ENCODE assay signal across 24 mouse cellular contexts in genomic region chr5:121780180-121780579, GRCm38 (mm10).
"Had no signal": no experiment of that assay in that cellular context is flagged by ENCODE, and none has a peak within 500 bp of the region (broad histone marks: within the 10 kb centered on the region; RNA-seq: fewer than 3 reads in every experiment).

No protein-coding gene starts in this region.

- H3K4me3 ChIP-seq: heart, embryonic 10.5 days; heart, embryonic 12.5 days; hindbrain, embryonic 10.5 days; hindbrain, embryonic 12.5 days; intestine, embryonic 15.5 days; kidney, embryonic 15.5 days; limb, embryonic 13.5 days; limb, embryonic 15.5 days had no signal

- H3K27me3 ChIP-seq: heart, embryonic 12.5 days; hindbrain, embryonic 12.5 days; intestine, embryonic 15.5 days; kidney, embryonic 15.5 days; limb, embryonic 13.5 days; limb, embryonic 15.5 days had no signal

- H3K9me3 ChIP-seq: heart, embryonic 10.5 days; heart, embryonic 12.5 days; hindbrain, embryonic 10.5 days; hindbrain, embryonic 12.5 days; intestine, embryonic 15.5 days; kidney, embryonic 15.5 days; limb, embryonic 13.5 days; limb, embryonic 15.5 days had no signal

- ATAC-seq: forebrain, postnatal 0 days; hindbrain, embryonic 16.5 days; inflammation-experienced regulatory T-cells, adult 6 months; intestine, embryonic 15.5 days had no signal

- DNase-seq: forebrain, postnatal 0 days; gastrocnemius, postnatal 14 days; heart, adult 18-20 months; heart, postnatal 10 days; heart, postnatal 4 days; kidney, adult 2 months; kidney, adult 9 months; kidney, postnatal 14 days; kidney, postnatal 36 days; layer of hippocampus, adult 9-11 months; layer of hippocampus, postnatal 36 days; left cerebral cortex, postnatal 4 days had no signal

- H3K4me1 ChIP-seq: heart, embryonic 10.5 days; hindbrain, embryonic 10.5 days; hindbrain, embryonic 12.5 days; intestine, embryonic 15.5 days; kidney, embryonic 15.5 days; limb, embryonic 15.5 days had no signal

- H3K9ac ChIP-seq: forebrain, postnatal 0 days; heart, embryonic 12.5 days; hindbrain, embryonic 12.5 days; hindbrain, embryonic 14.5 days; intestine, embryonic 15.5 days; kidney, embryonic 15.5 days; limb, embryonic 13.5 days; limb, embryonic 15.5 days had no signal

- H3K27ac ChIP-seq: heart, embryonic 10.5 days; hindbrain, embryonic 10.5 days; hindbrain, embryonic 12.5 days; hindbrain, embryonic 14.5 days; intestine, embryonic 15.5 days; kidney, embryonic 15.5 days; kidney, postnatal 0 days; limb, embryonic 13.5 days; limb, embryonic 15.5 days had no signal

- H3K4me2 ChIP-seq: heart, embryonic 12.5 days; hindbrain, embryonic 12.5 days; hindbrain, embryonic 14.5 days; intestine, embryonic 15.5 days; kidney, embryonic 15.5 days; limb, embryonic 13.5 days; limb, embryonic 15.5 days had no signal
